Mouse (Mus musculus) thymus, adult 2 months (tissue): ENCODE data around the gene Allc.

Source experiments
- CTCF ChIP-seq: fragments of 200-500 bp; IDR thresholded peaks from 2 replicates; pipeline ENCODE4 v1.5.1; 2012; ENCODE audit warnings: mild to moderate bottlenecking, control low read depth, low read length, moderate library complexity, borderline replicate concordance; ENCODE audit not compliant: control insufficient read depth, poor library complexity, insufficient read depth; ENCODE audit errors: extremely low read depth
- POLR2A ChIP-seq: fragments of 200-500 bp; IDR thresholded peaks from 2 replicates; pipeline ENCODE4 v1.6.1; 2012; ENCODE audit warnings: mild to moderate bottlenecking, low read length, control low read depth, moderate library complexity; ENCODE audit not compliant: control insufficient read depth, poor library complexity, insufficient read depth; ENCODE audit errors: extremely low read depth

GRCm38 (mm10) chr12:28621451-28622166 lies 39.3 kb upstream of the Allc start:
- TF ChIP-seq CTCF (no peak), POLR2A (no peak)
